Mouse (Mus musculus) gonadal fat pad, adult 2 months (tissue): ENCODE results near the gene Abl1. TPM values are rescaled to one million over a fixed set of nuclear protein-coding genes. Genes with fewer than 3 reads are reported as not detected.

Experiments used
- DNase-seq: peaks from one replicate; pipeline ENCODE4 v3.0.0-alpha.2; 2012; ENCODE audit warnings: low read depth
- polyA plus RNA-seq: library from polyadenylated mRNA; depleted of rRNA; stranded (reverse); fragments of >200 nt; gene quantifications from 2 replicates; pipeline ENCODE4 v1.2.3, GENCODE M21; 2012; rRNA removed

Gene Abl1
- polyA plus RNA-seq, 1 experiment = 45.8 TPM

GRCm38 (mm10) chr2:31825469-31825911 lies 137.3 kb downstream of the Abl1 start:
- DNase-seq = no peak

DNA sequence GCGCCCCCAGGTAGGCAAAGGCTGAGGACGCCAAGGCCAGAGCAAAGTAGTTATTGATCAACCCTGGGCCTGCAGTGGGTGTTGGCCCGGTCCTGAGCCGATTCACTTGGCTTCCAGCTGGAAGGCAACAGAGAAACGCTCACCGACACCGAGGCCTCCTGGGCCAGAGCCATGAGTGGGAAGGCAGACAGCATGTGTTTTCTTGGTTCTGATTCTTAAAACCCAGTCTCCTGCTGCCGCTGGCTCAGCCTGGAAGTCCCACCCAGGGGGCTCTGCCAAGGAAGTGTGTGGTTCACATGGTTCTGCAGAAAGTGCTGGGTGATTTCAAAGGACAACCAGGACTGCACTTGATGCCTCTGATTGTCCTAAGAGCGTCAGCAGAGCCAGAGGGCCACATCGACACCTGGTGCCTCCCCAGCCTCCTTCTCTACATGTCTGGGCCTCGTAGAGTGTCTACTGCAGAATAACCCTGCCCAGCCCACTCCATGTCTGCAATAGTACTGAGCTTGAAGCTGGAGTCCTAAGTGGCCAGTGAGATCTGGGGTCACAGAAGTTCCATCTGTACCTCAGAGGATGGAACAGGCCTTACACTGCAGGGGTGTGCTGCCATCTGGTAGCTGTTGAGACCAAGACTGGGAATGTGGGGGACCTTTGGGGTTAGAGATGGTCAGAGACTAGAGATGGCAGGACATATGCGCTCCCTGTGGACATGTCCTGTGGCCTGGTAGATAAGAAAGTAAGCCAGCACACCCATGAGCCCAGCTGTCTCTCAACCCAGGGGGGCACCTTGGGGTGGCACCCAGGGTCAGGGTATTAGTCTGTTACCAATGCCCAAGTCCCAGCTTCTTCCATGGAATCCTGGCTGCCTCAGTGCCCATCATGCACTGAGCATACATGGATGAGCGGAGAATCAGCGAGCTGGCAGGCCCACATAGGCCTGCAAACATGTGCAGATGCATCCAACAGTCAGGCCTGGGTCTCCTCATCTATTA lies 138.2 kb downstream of the Abl1 start:
- no peak for DNase-seq

GRCm38 (mm10) chr2:31827877-31828276 lies 139.7 kb downstream of the Abl1 start:
- no peak for DNase-seq

- DNase-seq = no peak
Observed at GRCm38 (mm10) chr2:31828311-31828825, 140.2 kb downstream of the Abl1 start.

- no peak for DNase-seq
Observed at GRCm38 (mm10) chr2:31836091-31836490, 147.9 kb downstream of the Abl1 start.

GRCm38 (mm10) chr2:31836985-31837384 lies 148.8 kb downstream of the Abl1 start:
- DNase-seq = no peak

- no peak for DNase-seq
Observed at GRCm38 (mm10) chr2:31838868-31839267, 150.7 kb downstream of the Abl1 start.

DNA sequence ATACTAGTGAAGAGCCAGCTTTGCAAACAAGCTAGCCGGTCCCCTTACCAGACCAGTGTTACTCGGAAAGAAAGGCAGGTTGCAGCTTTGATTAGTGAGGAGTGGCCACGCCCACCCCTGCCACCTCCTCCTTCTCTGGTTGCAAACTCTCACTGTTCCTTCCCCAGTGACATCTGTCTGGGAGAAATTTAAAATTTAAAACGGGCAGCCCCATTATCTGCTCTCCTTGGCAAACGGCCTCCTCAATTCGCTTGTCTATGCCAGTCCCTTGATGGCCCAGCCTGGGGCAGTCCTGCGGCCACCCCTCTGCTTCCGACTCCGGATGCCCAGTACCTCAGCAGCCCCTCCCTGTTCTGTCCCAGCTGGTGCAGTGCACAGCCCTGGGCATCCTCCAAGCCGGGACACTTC lies 156.6 kb downstream of the Abl1 start:
- no peak for DNase-seq

DNA sequence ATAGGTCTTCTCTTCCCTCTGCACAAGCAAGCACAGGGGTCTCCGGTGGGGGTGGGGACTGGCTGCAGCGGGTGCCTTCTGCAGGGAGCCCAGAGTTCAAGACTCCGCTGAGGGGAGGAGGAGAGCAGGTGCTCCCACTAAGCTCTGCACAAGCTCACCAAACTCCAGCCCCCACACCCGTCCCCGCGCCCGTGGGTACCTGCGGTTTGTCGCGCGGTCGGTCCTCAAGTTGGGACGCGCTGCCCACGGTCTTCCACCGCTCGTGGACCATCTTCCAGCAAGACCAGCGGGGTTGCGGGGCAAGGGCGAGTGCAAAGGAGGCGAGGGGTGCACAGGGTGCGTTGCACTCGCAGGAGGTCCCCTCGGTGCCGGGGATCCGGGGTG lies 157.3 kb downstream of the Abl1 start:
- no peak for DNase-seq

DNA sequence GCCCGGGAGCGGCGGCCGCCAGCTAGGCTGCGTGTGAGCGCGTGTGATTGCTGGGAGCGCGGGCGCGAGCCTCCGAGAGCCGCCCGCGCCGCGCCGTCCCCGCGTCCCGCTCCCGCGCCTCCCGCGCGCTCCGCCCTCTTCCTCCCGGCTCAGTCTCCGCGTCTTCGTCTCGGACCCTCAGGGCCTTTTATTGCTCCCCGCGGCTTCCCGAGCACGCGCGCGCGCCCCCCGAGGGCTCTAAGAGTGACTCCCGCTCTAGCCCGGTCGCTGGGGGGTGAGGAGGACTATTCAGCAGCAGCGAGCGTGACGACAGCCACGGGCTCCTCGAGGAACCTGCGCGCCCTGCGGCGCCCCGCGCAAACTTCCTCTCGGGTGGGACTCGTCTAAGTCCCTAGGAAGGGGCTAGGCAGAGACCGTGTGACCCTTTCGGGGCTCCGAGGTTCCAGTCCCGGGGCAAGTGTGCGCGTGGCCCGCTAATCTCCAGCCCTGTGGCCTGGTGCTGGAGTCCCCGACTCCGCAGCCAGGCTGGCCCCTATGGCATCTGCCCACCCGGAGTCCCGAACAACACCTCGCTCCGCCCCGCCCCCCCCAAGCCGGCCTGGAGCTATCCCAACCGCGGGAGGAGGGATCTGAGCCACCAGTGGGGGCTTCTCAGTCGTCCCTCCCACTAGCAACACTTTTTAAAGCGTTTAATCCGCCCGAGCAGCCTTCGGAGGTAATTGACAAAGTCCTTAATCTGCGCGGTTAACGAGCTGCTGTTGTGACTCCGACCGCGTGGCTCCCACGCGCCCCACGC lies 157.9 kb downstream of the Abl1 start, which contains the start of gene Fibcd1:
Fibcd1 (minus strand) TSS at position 110 of the 796 bp plus-strand sequence.
- DNase-seq = no peak

- no peak for DNase-seq
Observed at GRCm38 (mm10) chr2:31846692-31847660, 158.8 kb downstream of the Abl1 start.

DNA sequence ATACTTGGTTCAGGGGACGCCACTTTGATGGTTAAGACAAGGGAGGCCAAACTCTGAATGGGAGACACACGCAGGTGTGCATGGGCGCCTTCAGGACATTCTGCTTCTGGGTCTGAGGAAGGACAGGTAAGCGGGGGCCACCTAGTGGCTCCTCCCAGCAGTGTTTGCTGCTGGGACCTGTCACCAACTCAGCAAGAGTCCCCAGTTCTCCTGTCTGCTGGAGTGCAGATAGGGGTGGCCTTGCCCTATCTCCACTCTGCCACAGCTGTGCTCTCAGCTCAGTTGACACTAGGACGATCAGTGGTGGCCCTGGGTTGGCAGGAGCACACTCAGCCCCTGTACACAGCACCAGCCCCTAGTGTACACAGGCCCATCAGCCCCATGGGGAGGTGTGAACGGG lies 159.7 kb downstream of the Abl1 start:
- DNase-seq = no peak

- no peak for DNase-seq
Observed at GRCm38 (mm10) chr2:31850141-31850540, 162.0 kb downstream of the Abl1 start.

Other genes with a start within 250 kb of the Abl1 start
- gene Ass1, start 218.2 kb upstream of the Abl1 start, polyA plus RNA-seq = 21.9 and 29.2 TPM in 2 replicates
- gene Fubp3, start 115.7 kb upstream of the Abl1 start, polyA plus RNA-seq = 35.6 and 50.1 TPM in 2 replicates
- gene Prdm12, start 48.3 kb upstream of the Abl1 start, polyA plus RNA-seq = not detected in 2 replicates
- 12.0 TPM in 2 replicates for gene Exosc2, start 17.7 kb upstream of the Abl1 start, polyA plus RNA-seq
- 0.72 and 0.74 TPM in 2 replicates for gene Qrfp, start 122.2 kb downstream of the Abl1 start, polyA plus RNA-seq
- gene Fibcd1, start 157.6 kb downstream of the Abl1 start, polyA plus RNA-seq = 1.7 and 1.8 TPM in 2 replicates
- gene Lamc3, start 198.9 kb downstream of the Abl1 start, polyA plus RNA-seq = 19.5 and 32.9 TPM in 2 replicates